Mouse (Mus musculus) skeletal muscle tissue, adult 2 months (tissue): Measurements from ENCODE around the gene 1700066M21Rik.
A peak's percentile ranks its signal among the peaks of the same experiment; 100 is the strongest.

ENCODE experiments used
- DNase-seq: peaks from one replicate; pipeline ENCODE4 v3.0.0-alpha.2; 2012; ENCODE audit warnings: low read depth, low spot score

The 1700066M21Rik gene

DNA sequence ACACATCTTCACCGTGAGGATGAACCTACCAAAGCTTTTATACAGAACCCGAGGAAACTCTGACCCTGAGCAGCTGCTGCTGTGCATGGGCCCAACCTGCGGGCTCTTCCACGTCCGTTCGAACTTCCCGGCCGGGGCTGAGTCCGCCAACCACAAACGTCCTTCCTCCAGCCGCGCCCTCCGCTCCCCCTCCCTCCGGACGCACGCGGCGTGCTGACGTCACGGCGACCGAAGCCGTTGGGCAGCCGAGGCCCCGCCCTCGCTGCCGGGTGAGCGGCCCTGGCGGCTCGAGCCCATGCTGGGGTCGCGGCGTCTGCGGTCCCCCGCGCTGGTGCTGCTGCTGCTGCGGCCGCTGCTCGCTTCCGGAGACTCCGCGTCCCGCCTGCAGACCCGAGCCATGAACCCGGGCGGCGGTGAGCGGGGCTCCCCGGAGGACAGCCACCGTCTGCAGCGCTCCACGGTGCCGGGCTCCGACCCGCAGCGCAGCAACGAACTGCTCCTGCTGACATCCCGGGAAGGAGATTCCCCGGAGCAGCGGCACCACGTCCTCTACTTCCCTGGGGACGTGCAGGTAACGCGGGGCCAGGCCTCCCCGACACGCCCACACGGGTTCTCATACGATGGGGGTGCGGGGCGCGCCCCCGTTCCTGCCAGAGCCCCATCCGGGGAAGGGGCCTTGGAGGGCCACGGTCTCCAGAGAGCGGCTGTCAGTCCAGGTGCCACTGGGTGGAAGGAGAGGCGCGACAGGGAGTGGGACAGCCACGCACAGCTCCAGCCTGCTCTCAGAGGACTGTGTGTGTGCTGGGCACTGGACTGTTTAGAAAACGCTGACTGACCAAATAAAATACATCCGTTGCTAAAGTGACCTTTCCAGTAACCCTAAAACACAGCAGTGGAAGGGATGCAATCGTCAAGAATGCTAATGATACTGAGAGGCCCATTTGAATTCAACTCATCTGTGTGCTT, at the start of gene 1700066M21Rik:
TSS of gene 1700066M21Rik (plus strand) at position 245 of the 966 bp plus-strand sequence.
- peak; percentile 79 for DNase-seq

DNA sequence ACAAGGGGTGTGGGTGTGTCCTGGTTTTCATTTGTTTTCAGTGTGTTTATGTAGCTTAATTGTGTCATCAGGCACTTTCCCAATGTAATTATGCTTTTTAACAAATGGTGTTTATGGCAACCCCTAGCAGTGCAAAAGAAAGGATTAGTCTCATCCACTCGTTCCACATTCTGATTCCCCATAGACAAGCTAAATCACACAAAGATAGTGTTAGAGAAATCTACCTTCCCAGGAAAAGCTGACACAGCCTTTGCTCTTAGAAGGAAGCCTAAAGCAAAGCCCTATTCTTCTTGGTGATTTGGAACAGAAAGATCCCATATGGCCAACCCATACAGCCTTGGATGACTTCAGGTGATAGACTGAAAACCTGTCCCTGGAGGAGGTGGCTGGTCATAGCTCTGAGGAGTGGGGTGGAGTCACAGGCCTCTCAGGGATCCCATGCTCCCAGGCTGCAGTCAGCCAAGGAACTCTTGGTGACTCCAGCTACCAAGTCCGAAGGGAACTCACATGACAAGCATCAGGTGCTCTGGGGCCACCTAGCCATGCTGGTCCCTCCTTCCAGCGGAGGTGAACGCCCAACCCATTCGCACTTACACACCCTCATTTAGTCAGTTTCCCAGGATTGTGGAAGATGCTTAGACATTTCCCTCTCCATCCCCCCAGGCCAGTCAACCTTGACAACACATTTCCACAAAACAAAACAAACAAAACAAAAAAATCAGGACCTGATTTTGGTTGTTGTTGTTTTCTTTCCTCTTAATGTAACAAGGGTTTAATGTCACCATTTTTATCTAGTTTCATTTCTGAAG, 47.9 kb upstream of the 1700066M21Rik start:
- no peak for DNase-seq

- no peak for DNase-seq
Measured at GRCm38 (mm10) chr1:57330228-57330627, 47.2 kb upstream of the 1700066M21Rik start.

- no peak for DNase-seq
Measured at GRCm38 (mm10) chr1:57332040-57332439, 45.4 kb upstream of the 1700066M21Rik start.

DNA sequence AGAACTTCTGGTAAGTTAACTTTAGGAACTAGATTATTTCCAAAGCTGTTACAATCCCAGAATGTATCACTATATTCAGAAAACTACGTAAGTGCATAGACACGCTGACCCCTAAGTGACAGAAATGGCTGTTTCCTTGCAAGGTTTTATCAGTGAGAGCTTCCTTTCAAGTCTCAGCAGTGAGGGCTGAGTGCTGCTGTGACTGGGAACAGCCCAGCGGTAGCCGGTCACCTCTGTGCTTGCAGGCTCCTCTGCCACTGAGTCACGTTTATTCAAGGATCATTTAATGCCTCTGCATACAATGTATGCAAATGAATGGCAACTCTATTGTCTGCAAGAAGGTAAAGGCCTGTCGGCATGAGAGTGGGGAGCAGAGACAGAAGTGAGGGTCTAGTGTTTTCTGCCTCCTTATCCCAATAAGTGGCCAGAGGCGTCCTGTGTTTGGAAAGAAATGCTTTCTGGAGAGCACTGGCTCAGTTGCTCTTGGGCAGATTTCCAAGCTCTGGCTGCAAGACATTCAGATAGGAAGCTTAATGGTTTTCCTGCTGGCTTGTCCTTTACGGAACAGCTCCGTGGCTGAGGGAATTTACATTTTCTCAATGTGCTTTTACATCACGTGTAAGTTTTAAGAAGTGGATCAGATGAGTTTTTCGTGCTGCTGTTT, 43.7 kb upstream of the 1700066M21Rik start:
- no peak for DNase-seq

DNA sequence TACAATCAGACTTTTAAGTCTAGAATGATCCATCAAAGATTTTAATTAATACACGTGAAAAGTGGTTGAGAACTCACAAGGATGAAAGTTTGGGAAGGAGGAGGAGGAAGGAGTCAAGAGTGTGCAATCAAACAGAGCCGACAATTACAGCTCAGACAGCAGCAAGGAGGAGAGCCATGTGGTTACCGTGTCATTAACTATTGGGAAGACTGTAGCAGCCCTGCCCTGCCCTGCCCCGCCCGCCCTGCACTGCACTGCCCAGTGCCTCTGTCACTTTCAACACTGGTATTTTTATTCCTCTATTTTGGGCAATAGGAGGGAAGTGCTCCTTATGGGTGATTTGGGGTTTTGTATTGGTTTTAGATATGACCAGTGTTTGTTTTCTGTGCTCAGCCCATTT, 42.2 kb upstream of the 1700066M21Rik start:
- no peak for DNase-seq

GRCm38 (mm10) chr1:57339156-57339796, 38.1 kb upstream of the 1700066M21Rik start:
- DNase-seq, result no peak

DNA sequence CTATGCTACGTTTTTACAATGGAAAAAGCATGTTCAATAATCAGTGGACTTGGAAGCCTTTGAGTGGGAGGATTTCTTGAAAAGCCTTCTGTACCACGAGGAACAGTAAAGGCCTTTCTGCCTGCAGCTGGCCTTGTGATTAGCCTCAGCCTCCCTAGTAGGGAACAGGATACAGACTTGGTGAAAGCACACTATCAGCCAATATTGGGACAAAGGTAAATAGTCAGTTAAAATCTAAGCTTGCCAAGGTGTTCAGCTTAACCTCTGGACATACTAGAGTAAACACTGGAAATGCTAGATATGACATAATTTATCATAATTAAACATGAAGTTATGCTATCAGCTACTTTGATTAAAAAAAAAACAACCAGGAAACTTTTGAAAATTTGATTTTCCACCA, 36.2 kb upstream of the 1700066M21Rik start:
- DNase-seq, result no peak

- no peak for DNase-seq
Measured at GRCm38 (mm10) chr1:57347487-57347886, 29.9 kb upstream of the 1700066M21Rik start.

GRCm38 (mm10) chr1:57351941-57352340, 25.5 kb upstream of the 1700066M21Rik start:
- DNase-seq, result no peak

DNA sequence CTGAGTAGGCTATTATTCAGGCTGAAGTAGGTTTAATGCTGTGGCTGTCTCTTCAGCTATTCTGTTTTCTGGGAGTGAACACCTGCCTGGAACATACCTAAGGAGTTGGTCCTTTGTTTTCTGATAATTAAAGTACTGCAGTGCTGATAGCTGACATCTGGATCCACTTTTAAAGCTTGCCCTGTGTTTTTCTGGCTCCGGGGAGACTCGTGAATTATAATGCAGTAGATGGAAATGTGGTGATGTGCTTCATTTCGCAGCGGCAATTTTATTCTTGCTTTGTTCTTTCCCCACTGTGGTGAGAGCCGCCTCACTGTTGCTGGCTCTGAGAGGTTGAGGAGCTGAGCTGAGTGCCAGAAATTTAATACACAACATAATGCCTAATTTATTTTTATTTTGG, 18.9 kb upstream of the 1700066M21Rik start:
- DNase-seq, result no peak

GRCm38 (mm10) chr1:57367446-57367845, 10.0 kb upstream of the 1700066M21Rik start:
- DNase-seq, result no peak

GRCm38 (mm10) chr1:57369111-57369510, 8.3 kb upstream of the 1700066M21Rik start:
- DNase-seq, result no peak

GRCm38 (mm10) chr1:57370451-57370850, 7.0 kb upstream of the 1700066M21Rik start:
- DNase-seq, result no peak

- no peak for DNase-seq
Measured at GRCm38 (mm10) chr1:57375276-57375675, 2.1 kb upstream of the 1700066M21Rik start.

DNA sequence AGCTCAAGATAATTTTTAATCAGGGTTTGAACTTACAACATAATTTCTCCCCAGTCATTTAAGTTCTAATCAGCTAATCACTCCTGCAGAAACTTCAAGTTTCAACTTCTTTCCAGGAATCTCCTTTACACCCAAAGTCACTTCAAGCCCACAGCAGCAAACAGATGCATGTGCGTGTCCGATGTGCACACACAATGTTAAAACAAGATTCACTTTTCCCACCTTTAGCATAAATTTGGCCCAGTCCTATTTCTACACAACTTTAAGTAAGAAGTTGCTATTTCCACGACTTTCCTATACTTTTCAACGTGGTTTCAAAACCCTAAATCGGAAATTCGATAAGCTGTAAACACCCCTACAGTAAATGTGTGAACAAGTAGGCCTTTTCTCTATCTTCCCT, 614 bp upstream of the 1700066M21Rik start:
- no peak for DNase-seq

DNA sequence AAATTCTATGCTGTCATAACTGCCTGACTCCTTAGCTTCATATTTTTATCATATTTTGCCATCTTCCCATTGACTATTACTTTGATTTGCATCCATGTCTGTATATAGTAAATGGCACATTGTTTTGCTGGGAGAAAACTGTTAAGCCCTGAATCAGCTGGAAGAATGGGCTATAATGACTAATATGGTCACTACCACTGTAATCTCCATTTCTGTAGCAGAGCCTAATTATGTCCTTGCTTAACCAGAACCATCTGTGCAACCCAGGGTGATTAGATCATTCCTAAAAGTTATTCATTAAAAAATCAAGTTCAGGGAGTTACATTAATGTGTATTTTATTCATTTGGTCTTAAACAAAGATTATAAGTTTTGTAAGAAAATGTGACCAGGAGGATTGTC, 9.1 kb downstream of the 1700066M21Rik start:
- no peak for DNase-seq

GRCm38 (mm10) chr1:57387876-57388275, 10.5 kb downstream of the 1700066M21Rik start:
- no peak for DNase-seq

GRCm38 (mm10) chr1:57388402-57389155, 11.2 kb downstream of the 1700066M21Rik start:
- no peak for DNase-seq

- DNase-seq, result no peak
Measured at GRCm38 (mm10) chr1:57390993-57391790, 13.8 kb downstream of the 1700066M21Rik start.
